Mouse (Mus musculus) hindbrain, postnatal 0 days (tissue): ENCODE measurements at regions not wholly inside any gene's neighbourhood (a gene's known extent, or its start where the extent isn't known, plus 50 kb on each side); places are given as distances from the start of the nearest gene placed in this dataset.
A peak's percentile ranks its signal among the peaks of the same experiment; 100 is the strongest.

ENCODE experiments used
- ATAC-seq: fragments of 200-750 bp; cut with Nextera tagmentation; 2 replicates; pipeline ENCODE4 v1.8.0; 2017; ENCODE audit warnings: mild to moderate bottlenecking, moderate TSS enrichment, moderate library complexity
- DNase-seq: peaks from one replicate; pipeline ENCODE4 v3.0.0-alpha.2; 2015; ENCODE audit warnings: low spot score
- H3K27ac ChIP-seq: fragments of 300-500 bp; sonication (generic); 2 replicates; pipeline ENCODE4 v1.5.1; 2014; ENCODE audit warnings: mild to moderate bottlenecking
- H3K27me3 ChIP-seq: fragments of 300-500 bp; sonication (generic); 2 replicates; pipeline ENCODE4 v1.6.1; 2014; ENCODE audit warnings: low read length, mixed read lengths; ENCODE audit not compliant: insufficient read depth
- H3K36me3 ChIP-seq: fragments of 300-500 bp; sonication (generic); 2 replicates; pipeline ENCODE4 v1.6.1; 2014; ENCODE audit warnings: low read length, mixed read lengths; ENCODE audit not compliant: insufficient read depth
- H3K4me1 ChIP-seq: fragments of 300-500 bp; sonication (generic); 2 replicates; pipeline ENCODE4 v1.6.1; 2014; ENCODE audit warnings: antibody characterized with exemption, low read length, mixed read lengths; ENCODE audit not compliant: insufficient read depth
- H3K4me2 ChIP-seq: fragments of 300-500 bp; sonication (generic); 2 replicates; pipeline ENCODE4 v1.6.1; 2014; ENCODE audit warnings: low read depth, mild to moderate bottlenecking, low read length, moderate library complexity, mixed read lengths
- H3K4me3 ChIP-seq: fragments of 300-500 bp; sonication (generic); 2 replicates; pipeline ENCODE4 v1.5.1; 2014; ENCODE audit warnings: low read length
- H3K9ac ChIP-seq: fragments of 300-500 bp; sonication (generic); replicated peaks from 2 replicates; pipeline ENCODE4 v1.6.1; 2014; ENCODE audit warnings: mild to moderate bottlenecking, low read length, moderate library complexity, mixed read lengths
- H3K9me3 ChIP-seq: fragments of 300-500 bp; sonication (generic); 2 replicates; pipeline ENCODE4 v1.6.1; 2016; ENCODE audit warnings: low read length, mixed read lengths
- CTCF ChIP-seq: IDR thresholded peaks from 2 replicates; pipeline ENCODE4 v1.5.1; 2016; ENCODE audit warnings: antibody characterized with exemption, control low read depth, low read depth
- WGBS: fragments of 180-500 bp; shearing (Covaris S2); extraction: QIAGEN DNeasy Blood & Tissue Kit; methylation state at CpG from one replicate; pipeline ENCODE4 v1.1.7; 2014; 5-methylcytosine and 5-hydroxymethylcytosine counted together

DNA sequence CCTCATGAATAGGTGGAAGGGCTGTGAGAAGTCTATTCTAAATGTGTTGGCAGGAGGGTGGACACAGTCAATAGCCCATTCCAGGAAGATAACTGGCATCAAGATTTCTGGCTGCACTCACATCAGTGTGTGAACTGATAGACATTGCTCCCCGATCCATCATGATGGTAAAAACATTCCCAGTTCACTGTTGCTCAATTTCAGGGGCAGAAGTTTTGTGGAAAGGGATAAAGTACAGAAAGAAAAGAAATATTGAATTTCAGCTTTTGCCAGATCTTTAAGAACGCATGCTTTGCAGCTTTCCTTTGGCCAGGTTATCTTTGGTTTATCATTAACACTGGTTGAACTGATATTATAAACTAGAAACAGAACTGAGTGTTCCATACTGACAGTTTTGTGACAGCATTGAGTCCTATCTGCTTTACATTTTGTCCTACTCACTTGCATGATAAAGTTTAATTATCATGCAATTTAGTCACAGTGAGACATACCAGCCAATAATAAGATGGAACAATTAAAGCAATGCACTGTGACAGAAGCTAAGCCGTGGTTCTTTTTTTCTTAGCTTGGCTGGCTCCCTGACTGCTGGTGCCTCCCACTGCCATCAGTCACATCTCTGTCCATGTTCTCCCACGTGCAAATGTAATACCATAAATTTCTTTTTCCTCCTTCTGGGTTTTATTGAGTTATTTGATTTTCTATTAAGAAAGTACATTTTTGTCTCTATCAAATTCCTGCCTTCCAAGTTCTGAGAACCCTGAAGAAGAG, 302.1 kb downstream of the Etaa1 start:
- DNase-seq = no peak

GRCm38 (mm10) chr11:17655840-17656239, 297.8 kb downstream of the Etaa1 start:
- Histone ChIP-seq H3K4me3 (no peak overlapping the region), H3K27me3 (no peaks in the 10 kb centered on the region), H3K36me3 (no peaks in the 10 kb centered on the region), H3K4me1 (no peaks in the 10 kb centered on the region), H3K27ac (no peak overlapping the region), H3K9me3 (no peaks in the 10 kb centered on the region), H3K9ac (no peak overlapping the region), H3K4me2 (no peak overlapping the region)
- no peak for TF ChIP-seq CTCF
- DNase-seq = no peak
- WGBS = 86% methylated on average over 2 of the region's 2 CpGs
- ATAC-seq = no peak

More for the DNA sequence above, 302.1 kb downstream of the Etaa1 start:
- no peak overlapping the region for H3K4me2 ChIP-seq
- 39% methylated on average over 4 of the region's 4 CpGs for WGBS
- no peak for TF ChIP-seq CTCF
- H3K27me3 ChIP-seq = no peaks in the 10 kb centered on the region
- H3K27ac ChIP-seq = no peak overlapping the region
- no peak overlapping the region for H3K4me3 ChIP-seq
- ATAC-seq = no peak
- no peaks in the 10 kb centered on the region for H3K36me3 ChIP-seq
- H3K9ac ChIP-seq = no peak overlapping the region
- no peaks in the 10 kb centered on the region for H3K9me3 ChIP-seq
- H3K4me1 ChIP-seq = no peaks in the 10 kb centered on the region

- H3K36me3 ChIP-seq = no peaks in the 10 kb centered on the region
- H3K9ac ChIP-seq = no peak overlapping the region
- no peak for TF ChIP-seq CTCF
- H3K27me3 ChIP-seq = no peaks in the 10 kb centered on the region
- 64% methylated on average over 3 of the region's 3 CpGs for WGBS
- no peak for ATAC-seq
- no peaks in the 10 kb centered on the region for H3K4me1 ChIP-seq
- no peaks in the 10 kb centered on the region for H3K9me3 ChIP-seq
- no peak for DNase-seq
- H3K27ac ChIP-seq = no peak overlapping the region
- H3K4me2 ChIP-seq = no peak overlapping the region
- H3K4me3 ChIP-seq = no peak overlapping the region
These were observed 296.0 kb downstream of the Etaa1 start for GRCm38 (mm10) chr11:17657720-17658119.

- no peak overlapping the region for H3K4me3 ChIP-seq
- no peaks in the 10 kb centered on the region for H3K27me3 ChIP-seq
- H3K9me3 ChIP-seq = no peaks in the 10 kb centered on the region
- no peak overlapping the region for H3K4me2 ChIP-seq
- peak; percentile 43; the same call in 1 of the 2 replicates for ATAC-seq
- H3K4me1 ChIP-seq = no peaks in the 10 kb centered on the region
- H3K36me3 ChIP-seq = no peaks in the 10 kb centered on the region
- 22% methylated on average over 3 of the region's 3 CpGs for WGBS
- TF ChIP-seq CTCF = peak; percentile 26; the same call in 1 of the 2 replicates
- no peak overlapping the region for H3K27ac ChIP-seq
- DNase-seq = no peak
- H3K9ac ChIP-seq = no peak overlapping the region
These were observed 295.4 kb downstream of the Etaa1 start for GRCm38 (mm10) chr11:17658289-17658688.

- Histone ChIP-seq H3K9me3 (no peaks in the 10 kb centered on the region), H3K4me1 (no peaks in the 10 kb centered on the region), H3K27ac (no peak overlapping the region), H3K4me2 (no peak overlapping the region), H3K27me3 (no peaks in the 10 kb centered on the region), H3K4me3 (no peak overlapping the region), H3K36me3 (no peaks in the 10 kb centered on the region), H3K9ac (no peak overlapping the region)
- DNase-seq (no peak), ATAC-seq (no peak)
- TF ChIP-seq CTCF = no peak
- 90% methylated on average over 4 of the region's 4 CpGs for WGBS
These were observed 295.0 kb downstream of the Etaa1 start for GRCm38 (mm10) chr11:17658717-17659116.

- no peaks in the 10 kb centered on the region for H3K9me3 ChIP-seq
These were observed 289.8 kb downstream of the Etaa1 start for GRCm38 (mm10) chr11:17663893-17664292.

More at GRCm38 (mm10) chr11:17663893-17664292, 289.8 kb downstream of the Etaa1 start:
- no peaks in the 10 kb centered on the region for H3K36me3 ChIP-seq
- H3K4me3 ChIP-seq = no peak overlapping the region
- no peak overlapping the region for H3K4me2 ChIP-seq
- no peak for ATAC-seq
- peak; percentile 66 for DNase-seq
- no peak for TF ChIP-seq CTCF
- no peaks in the 10 kb centered on the region for H3K4me1 ChIP-seq
- H3K27me3 ChIP-seq = no peaks in the 10 kb centered on the region
- no peak overlapping the region for H3K9ac ChIP-seq
- no peak overlapping the region for H3K27ac ChIP-seq
- 55% methylated on average over 5 of the region's 5 CpGs for WGBS
